In the genomic region with DNA sequence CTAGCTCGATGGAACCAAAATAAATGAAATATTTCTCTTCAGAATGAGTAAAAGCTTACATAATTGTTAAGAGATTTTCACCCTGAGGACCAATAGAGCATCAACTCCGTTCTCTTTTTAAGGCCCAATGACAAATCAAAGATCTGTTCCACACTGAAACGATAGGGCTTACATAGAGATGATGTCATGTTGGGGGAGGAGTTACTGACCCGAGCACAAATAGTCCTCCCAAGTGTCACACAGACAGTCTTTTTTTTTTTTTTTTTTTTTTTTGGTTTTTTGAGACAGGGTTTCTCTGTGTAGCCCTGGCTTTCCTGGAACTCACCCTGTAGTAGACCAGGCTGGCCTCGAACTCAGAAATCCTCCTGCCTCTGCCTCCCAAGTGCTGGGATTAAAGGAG, we compare ENCODE assay signal across 25 mouse cellular contexts. TPM values are rescaled to one million over a fixed set of nuclear protein-coding genes. Genes with fewer than 3 reads are reported as not detected.
"Had no signal": no experiment of that assay in that cellular context is flagged by ENCODE, and none has a peak within 500 bp of the region (broad histone marks: within the 10 kb centered on the region; RNA-seq: fewer than 3 reads in every experiment).

No protein-coding gene starts in this region.

- H3K9ac ChIP-seq: embryonic facial prominence, embryonic 12.5 days; embryonic facial prominence, embryonic 13.5 days; embryonic facial prominence, embryonic 15.5 days; forebrain, embryonic 12.5 days; forebrain, embryonic 13.5 days; forebrain, embryonic 15.5 days; forebrain, postnatal 0 days had no signal

- H3K4me3 ChIP-seq: embryonic facial prominence, embryonic 10.5 days; embryonic facial prominence, embryonic 12.5 days; embryonic facial prominence, embryonic 13.5 days; embryonic facial prominence, embryonic 15.5 days; erythroblast, embryonic 14.5 days; forebrain, embryonic 10.5 days; forebrain, embryonic 12.5 days; forebrain, embryonic 13.5 days; forebrain, embryonic 15.5 days; gastrocnemius, adult 2 months; heart, adult 2 months; heart, embryonic 10.5 days had no signal

- H3K9me3 ChIP-seq: embryonic facial prominence, embryonic 12.5 days; embryonic facial prominence, embryonic 13.5 days; embryonic facial prominence, embryonic 15.5 days; forebrain, embryonic 15.5 days; heart, embryonic 10.5 days had no signal

- DNase-seq: cerebellum, adult 9-11 months; cerebellum, postnatal 10 days; cerebellum, postnatal 14 days; cerebellum, postnatal 25 days; cerebellum, postnatal 36 days; embryo, embryonic 11 days; forebrain, postnatal 0 days; gastrocnemius, adult 2 months; gastrocnemius, postnatal 10 days; gastrocnemius, postnatal 14 days; gastrocnemius, postnatal 25 days; gastrocnemius, postnatal 36 days; heart, adult 18-20 months; heart, adult 2 months had no signal

- H3K36me3 ChIP-seq: embryonic facial prominence, embryonic 15.5 days; forebrain, embryonic 15.5 days had no signal

- H3K27ac ChIP-seq: embryonic facial prominence, embryonic 10.5 days; embryonic facial prominence, embryonic 12.5 days; embryonic facial prominence, embryonic 13.5 days; embryonic facial prominence, embryonic 15.5 days; forebrain, embryonic 13.5 days; forebrain, embryonic 15.5 days; gastrocnemius, adult 2 months; heart, adult 2 months; heart, embryonic 10.5 days had no signal

- H3K4me1 ChIP-seq: embryonic facial prominence, embryonic 12.5 days had no signal

RNA-seq across cellular contexts. Expression of a gene that starts 45.3 kb away (rescaled TPM):
- total RNA-seq: common myeloid progenitor, adult 5-6 weeks had no signal
- polyA plus RNA-seq: erythroblast, embryonic 14.5 days had no signal
